16 mouse cellular contexts compared by ENCODE assay signal in the genomic region with DNA sequence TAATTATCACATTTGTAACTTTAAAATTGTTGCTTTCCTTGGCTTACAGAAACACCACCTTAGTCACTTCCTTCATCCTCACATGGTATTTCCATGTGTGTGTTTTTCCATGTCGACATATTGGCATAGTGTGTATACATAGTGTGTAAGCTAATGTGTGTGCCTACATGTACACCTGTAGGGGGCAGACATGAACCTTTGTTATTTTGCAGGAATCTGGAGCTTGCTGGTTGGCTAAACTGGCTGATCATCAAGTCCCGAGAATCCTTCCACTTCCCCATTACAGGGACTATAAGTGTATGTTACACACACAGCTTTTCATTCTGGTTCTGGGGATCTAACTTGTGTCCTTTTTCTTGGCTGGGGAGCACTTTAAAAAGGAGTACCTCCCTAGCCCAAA. TPM values are rescaled to one million over a fixed set of nuclear protein-coding genes. Genes with fewer than 3 reads are reported as not detected.
DNase-seq lines count a peak whose midpoint lies in the region; ATAC-seq and TF ChIP-seq lines count a peak whose summit lies in the region.
"Had no signal": no experiment of that assay in that cellular context is flagged by ENCODE, and none has a peak within 500 bp of the region (broad histone marks: within the 10 kb centered on the region; RNA-seq: fewer than 3 reads in every experiment).

No protein-coding gene starts in this region.

- intact Hi-C loops in left cerebral cortex, adult 2 months (cut with DNase I), result no loop called here
- intact Hi-C loops in left cerebral cortex, postnatal 25 days (cut with DNase I), result no loop called here

- no peaks in the 10 kb centered on the region for H3K4me1 ChIP-seq in MEL (ENCODE audit: control insufficient read depth in 1 of 2, insufficient read depth in 2 of 2, low read length in 2 of 2)
- H3K4me1 ChIP-seq: midbrain, embryonic 15.5 days; neural tube, embryonic 15.5 days had no signal

- no peak for TF ChIP-seq POLR2A in MEL (IDR thresholded peaks at IDR 0.05; ENCODE audit: control insufficient read depth in 1 of 2, insufficient read depth in 1 of 2, low read depth in 1 of 2, low read length in 2 of 2, poor library complexity in 1 of 2)

- peak; percentile 7 for DNase-seq in gastrocnemius, adult 18-20 months (ENCODE audit: low spot score)
- DNase-seq in gastrocnemius, postnatal 25 days, result no peak
- DNase-seq in left cerebral cortex, adult 2 months (ENCODE audit: extremely low spot score in 1 of 2, low spot score in 2 of 2), result no peak
- no peak for DNase-seq in left cerebral cortex, postnatal 25 days (ENCODE audit: low spot score in 2 of 2)
- peak; percentile 23 for DNase-seq in MEL (ENCODE audit: low read depth, low spot score)
- DNase-seq in cerebellum, adult 11 months, result no peak
- no peak for DNase-seq in embryo, embryonic 10 days (ENCODE audit: low spot score)
- DNase-seq: cerebellum, adult 9-10 months; heart, postnatal 14 days; kidney, postnatal 36 days; layer of hippocampus, postnatal 36 days; spleen, adult 18-20 months had no signal

- H3K4me3 ChIP-seq in left cerebral cortex, adult 2 months, result no peak overlapping the region
- H3K4me3 ChIP-seq in MEL (ENCODE audit: control insufficient read depth in 1 of 2, insufficient read depth in 1 of 2, low read depth in 2 of 2, low read length in 2 of 2), result no peak overlapping the region
- H3K4me3 ChIP-seq: midbrain, embryonic 15.5 days; neural tube, embryonic 15.5 days had no signal

- ATAC-seq in megakaryocyte, adult 5-6 weeks (ENCODE audit: poor library complexity, severe bottlenecking), result peak; percentile 79
- ATAC-seq: midbrain, embryonic 15.5 days had no signal

- H3K9me3 ChIP-seq in MEL (replicated peaks; ENCODE audit: insufficient read depth, low read length), result no peaks in the 10 kb centered on the region
- H3K9me3 ChIP-seq: midbrain, embryonic 15.5 days; neural tube, embryonic 15.5 days had no signal

- peak; percentile 26 for TF ChIP-seq RAD21 in MEL (IDR thresholded peaks at IDR 0.05; ENCODE audit: low read depth, low read length)

- H3K27me3 ChIP-seq in MEL (ENCODE audit: control insufficient read depth in 1 of 2, insufficient read depth in 2 of 2, low read length in 2 of 2), result no peaks in the 10 kb centered on the region
- H3K27me3 ChIP-seq: midbrain, embryonic 15.5 days; neural tube, embryonic 15.5 days had no signal

- no peak for TF ChIP-seq EP300 in MEL (IDR thresholded peaks at IDR 0.05; ENCODE audit: low read depth in 1 of 2, low read length in 2 of 2)

- H3K79me2 ChIP-seq in MEL (ENCODE audit: control insufficient read depth, insufficient read depth, low read length, poor library complexity), result no peaks in the 10 kb centered on the region

- H3K36me3 ChIP-seq in MEL (ENCODE audit: control insufficient read depth in 1 of 2, insufficient read depth in 2 of 2, low read length in 2 of 2), result peaks cover 0 to 2% of the 10 kb centered on the region in 2 experiments; a peak in 1 of 4 replicates
- H3K36me3 ChIP-seq: midbrain, embryonic 15.5 days; neural tube, embryonic 15.5 days had no signal

- H3K9ac ChIP-seq in MEL (ENCODE audit: control insufficient read depth, low read depth, low read length, poor library complexity, severe bottlenecking), result no peak overlapping the region
- H3K9ac ChIP-seq: midbrain, embryonic 15.5 days; neural tube, embryonic 15.5 days had no signal

- H3K27ac ChIP-seq in left cerebral cortex, adult 2 months, result no peak overlapping the region
- H3K27ac ChIP-seq in MEL (ENCODE audit: control insufficient read depth, low read depth, low read length), result no peak overlapping the region
- H3K27ac ChIP-seq: midbrain, embryonic 15.5 days; neural tube, embryonic 15.5 days had no signal

- peak; percentile 40 for TF ChIP-seq CTCF in left cerebral cortex, adult 2 months (IDR thresholded peaks at IDR 0.05)
- peak in 1 of 3 experiments; percentile 35; a peak in 2 of 6 replicates for TF ChIP-seq CTCF in MEL (IDR thresholded peaks at IDR 0.05 in 2 of 3, conservative IDR thresholded peaks at IDR 0.05 in 1 of 3; ENCODE audit: control insufficient read depth in 1 of 3, insufficient read depth in 1 of 3, low read depth in 2 of 3, low read length in 3 of 3, poor library complexity in 1 of 3, severe bottlenecking in 1 of 3)

TF ChIP-seq in MEL, 35 proteins besides CTCF, POLR2A, EP300 and RAD21:
- TF ChIP-seq SIN3A (IDR thresholded peaks at IDR 0.05; ENCODE audit: low read length), result no peak
- TF ChIP-seq GATA1 (IDR thresholded peaks at IDR 0.05; ENCODE audit: low read depth, low read length), result no peak
- TF ChIP-seq USF2 (IDR thresholded peaks at IDR 0.05; ENCODE audit: borderline replicate concordance in 1 of 2, insufficient read depth in 1 of 2, low read depth in 1 of 2, low read length in 2 of 2), result no peak
- peak; percentile 30 for TF ChIP-seq SMC3 (IDR thresholded peaks at IDR 0.05; ENCODE audit: low read depth, low read length)
- TF ChIP-seq CHD2 (IDR thresholded peaks at IDR 0.05; ENCODE audit: low read length), result no peak

RNA-seq across cellular contexts. Expression of a gene that starts 15.8 kb away (rescaled TPM):
- total RNA-seq in gastrocnemius, adult 18-20 months (2021), result not detected
- total RNA-seq in gastrocnemius, postnatal 25 days (2021), result not detected
- total RNA-seq in left cerebral cortex, adult 2 months (2021), result under 1 TPM; 0.51 to 0.63 TPM
- under 1 TPM; 0.46 to 0.71 TPM for total RNA-seq in left cerebral cortex, postnatal 25 days (2021)
- 2.6 and 4.5 TPM in 2 replicates for total RNA-seq in MEL (2012; rRNA removed)
- polyA plus RNA-seq in MEL (2012; ENCODE audit: insufficient read depth in 1 of 2, insufficient read length in 2 of 2, low read depth in 1 of 2, low replicate concordance in 2 of 2, missing spikeins in 1 of 2), result 1 to 10 TPM in 1 of 2 experiments, not detected in 1; 4.1 TPM
- 34.8 and 37.4 TPM in 2 replicates for total RNA-seq in megakaryocyte, adult 5-6 weeks (2015)
- total RNA-seq in megakaryocyte, adult 5-6 weeks (2017), result 54.5 and 54.9 TPM in 2 replicates
- polyA plus RNA-seq: C2C12; neural tube, embryonic 15.5 days had no signal

RNA-seq across cellular contexts. Expression of a gene that starts 31.3 kb away (rescaled TPM):
- 1 to 10 TPM; 3.6 to 5.2 TPM for total RNA-seq in gastrocnemius, adult 18-20 months (2021)
- 1 to 10 TPM; 6.5 to 6.8 TPM for total RNA-seq in gastrocnemius, postnatal 25 days (2021)
- 10 to 100 TPM; 35.4 to 38.7 TPM for total RNA-seq in left cerebral cortex, adult 2 months (2021)
- 10 to 100 TPM; 40.9 to 45.3 TPM for total RNA-seq in left cerebral cortex, postnatal 25 days (2021)
- total RNA-seq in MEL (2012; rRNA removed), result 7.6 and 8.0 TPM in 2 replicates
- polyA plus RNA-seq in MEL (2012; ENCODE audit: insufficient read depth in 1 of 2, insufficient read length in 2 of 2, low read depth in 1 of 2, low replicate concordance in 2 of 2, missing spikeins in 1 of 2), result 10 to 100 TPM in 1 of 2 experiments, not detected in 1; 15.5 TPM
- total RNA-seq in megakaryocyte, adult 5-6 weeks (2015), result 63.3 and 74.9 TPM in 2 replicates
- total RNA-seq in megakaryocyte, adult 5-6 weeks (2017), result 47.5 and 50.7 TPM in 2 replicates

Comparison
In these comparisons a context has a peak if more than half of its experiments do, and no peak if none do; other contexts are left out.
1. DNase-seq: peak in gastrocnemius, adult 18-20 months (single experiment) and MEL (single experiment); none in gastrocnemius, postnatal 25 days (single experiment), left cerebral cortex, adult 2 months (0 of 2), left cerebral cortex, postnatal 25 days (0 of 2), cerebellum, adult 11 months (single experiment) and embryo, embryonic 10 days (single experiment).